Mouse (Mus musculus) telencephalon, adult 2 months (tissue): Measurements from ENCODE around the gene Gm20695.
A peak's percentile ranks its signal among the peaks of the same experiment; 100 is the strongest.

Experiments
- DNase-seq: peaks from one replicate; pipeline ENCODE4 v3.0.0-alpha.2; 2011; ENCODE audit warnings: low read depth, low spot score

Gene Gm20695

DNA sequence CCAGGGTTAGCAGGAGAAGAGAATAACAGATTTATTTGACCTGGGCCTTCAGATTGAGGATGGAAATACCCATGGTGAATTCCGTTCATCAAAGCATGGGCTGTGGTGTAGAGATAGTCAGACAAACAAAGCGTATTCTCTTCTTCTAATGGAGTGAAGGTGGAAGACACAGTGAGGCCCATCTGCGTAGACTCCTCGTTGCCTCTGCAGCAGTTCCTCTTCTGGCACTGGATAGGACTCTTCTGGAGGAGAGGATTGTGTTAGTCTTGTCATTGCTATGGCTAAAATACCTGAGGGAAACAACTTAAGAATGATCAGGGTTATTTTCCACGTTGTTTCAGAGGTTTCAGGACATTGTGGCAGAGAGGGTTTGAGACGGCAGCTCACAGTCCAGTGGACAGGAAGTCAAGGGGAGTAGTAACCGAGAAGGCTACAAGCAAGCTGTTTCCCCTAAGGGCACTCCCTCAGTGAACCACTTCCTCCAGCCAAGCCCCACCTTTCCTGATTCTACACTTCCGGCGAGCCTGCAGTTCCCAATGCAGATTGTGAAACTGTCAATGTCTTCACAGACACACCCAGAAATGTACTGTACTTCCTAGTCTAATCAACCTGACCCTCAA is 10.8 kb downstream of the Gm20695 start:
- DNase-seq = no peak

GRCm38 (mm10) chr16:3896046-3896445 is 11.6 kb downstream of the Gm20695 start:
- DNase-seq = no peak

GRCm38 (mm10) chr16:3896553-3896952 is 12.1 kb downstream of the Gm20695 start:
- no peak for DNase-seq

GRCm38 (mm10) chr16:3907471-3907870 is 23.0 kb downstream of the Gm20695 start:
- no peak for DNase-seq

GRCm38 (mm10) chr16:3908537-3909111 is 24.2 kb downstream of the Gm20695 start, which contains the start of the genes 1700037C18Rik and Cluap1:
Gene 1700037C18Rik, minus strand, starts transcription at chr16:3908689.
Gene Cluap1, plus strand, starts transcription at chr16:3908801.
- DNase-seq = peak; percentile 94

DNA sequence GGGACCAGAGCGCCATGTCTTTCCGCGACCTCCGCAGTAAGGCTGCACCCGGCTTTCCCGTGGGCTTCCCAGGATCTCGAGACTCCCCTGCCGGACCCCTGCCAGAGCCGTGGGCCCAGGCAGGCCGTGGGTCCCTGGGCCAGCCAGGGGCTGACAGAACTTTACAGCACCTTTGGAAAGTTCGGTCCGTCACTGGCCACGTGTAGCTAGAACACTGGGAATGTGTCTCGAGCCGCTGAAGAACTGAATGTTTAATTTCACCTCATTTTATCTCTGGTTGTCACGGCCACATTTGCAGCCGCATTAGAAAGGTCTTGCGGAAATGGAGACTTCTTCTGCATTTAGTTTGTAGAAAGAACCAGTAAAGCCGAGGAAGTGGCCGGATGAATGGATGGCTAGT is 24.7 kb downstream of the Gm20695 start:
- DNase-seq = no peak

GRCm38 (mm10) chr16:3920756-3921155 is 36.3 kb downstream of the Gm20695 start:
- DNase-seq = no peak

- DNase-seq = no peak
Observed at GRCm38 (mm10) chr16:3923515-3923914, 39.1 kb downstream of the Gm20695 start.

DNA sequence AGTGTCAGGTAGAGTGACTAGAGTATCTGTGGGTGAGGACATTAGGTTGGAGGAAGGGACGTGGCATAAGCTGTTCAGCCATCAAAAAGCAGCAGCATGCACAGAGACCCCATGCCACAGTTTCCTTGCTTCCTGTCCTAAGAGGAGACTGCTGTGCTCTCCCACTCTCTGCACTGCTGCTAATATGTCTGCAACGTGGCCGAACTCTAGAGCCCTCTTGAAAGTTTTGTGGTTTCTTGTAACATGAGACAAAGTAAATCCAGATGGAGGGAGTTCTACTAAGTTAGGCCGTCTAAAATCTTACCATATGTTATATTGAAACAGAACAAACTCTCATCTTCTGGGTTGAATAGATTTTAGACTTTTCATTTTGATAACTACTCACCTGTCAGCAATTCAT is 39.5 kb downstream of the Gm20695 start:
- no peak for DNase-seq

DNA sequence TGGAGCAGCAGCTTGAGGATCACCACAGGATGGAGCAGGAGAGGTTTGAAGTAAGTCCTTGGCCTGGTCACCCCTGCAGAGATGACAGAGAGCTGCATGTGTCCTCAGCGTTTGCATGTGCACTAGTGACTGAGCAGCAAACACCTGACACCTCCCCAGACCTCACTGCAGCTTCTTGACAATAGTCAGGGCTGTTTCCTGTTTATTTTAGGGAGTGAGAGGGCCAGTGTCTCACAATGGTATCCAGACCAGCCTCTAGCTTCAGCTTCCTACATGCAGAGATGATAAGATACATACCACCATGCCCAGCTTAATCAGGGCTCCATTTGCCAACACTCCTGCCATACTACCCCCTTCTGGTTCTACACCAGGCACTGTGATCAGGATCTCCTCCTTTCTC is 44.1 kb downstream of the Gm20695 start:
- DNase-seq = no peak

- DNase-seq = peak; percentile 17
Observed at GRCm38 (mm10) chr16:3929151-3929550, 44.7 kb downstream of the Gm20695 start.

GRCm38 (mm10) chr16:3933536-3933935 is 49.1 kb downstream of the Gm20695 start:
- no peak for DNase-seq

DNA sequence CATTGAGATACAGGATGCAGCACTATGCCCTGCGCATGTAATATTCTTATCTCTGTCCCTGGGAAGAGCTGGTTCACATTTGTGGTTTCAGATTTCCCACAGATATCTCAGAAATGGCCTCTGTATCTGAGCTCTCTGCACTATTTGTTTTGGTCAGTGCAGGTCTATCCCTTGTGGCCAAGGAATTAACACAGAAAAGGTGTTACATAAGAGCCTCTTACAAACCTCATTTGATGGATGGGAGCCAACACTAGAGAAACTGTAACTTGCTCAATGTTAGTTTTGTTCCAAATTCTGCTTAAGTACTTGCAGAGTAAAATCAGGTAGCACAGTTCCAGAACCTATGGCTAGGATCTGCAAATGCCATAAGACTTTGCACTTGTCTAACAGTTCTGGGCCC is 49.6 kb downstream of the Gm20695 start:
- DNase-seq = no peak

DNA sequence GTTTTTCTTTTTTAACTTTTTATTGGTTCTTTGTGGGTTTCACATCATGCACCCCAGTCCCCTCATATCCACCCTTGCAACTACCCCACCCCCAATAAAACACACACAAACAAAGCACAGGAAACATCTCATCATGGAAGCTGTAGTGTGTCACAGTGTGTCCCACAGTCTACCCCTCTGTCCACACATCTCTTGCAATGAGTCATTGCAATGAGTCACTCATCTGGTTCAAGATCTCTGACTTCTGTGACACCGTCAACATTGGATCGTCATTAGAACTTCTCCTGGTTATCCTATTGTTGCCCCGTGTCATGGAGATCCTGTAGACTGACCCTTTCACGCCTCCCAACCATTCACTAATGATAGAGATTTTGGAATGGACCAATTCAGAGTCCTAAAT is 50.3 kb downstream of the Gm20695 start:
- DNase-seq = no peak

- DNase-seq = no peak
Observed at GRCm38 (mm10) chr16:3951141-3951540, 66.7 kb downstream of the Gm20695 start.

GRCm38 (mm10) chr16:3956369-3956768 is 71.9 kb downstream of the Gm20695 start:
- DNase-seq = peak; percentile 24

- no peak for DNase-seq
Observed at GRCm38 (mm10) chr16:3959261-3959660, 74.8 kb downstream of the Gm20695 start.

GRCm38 (mm10) chr16:3964990-3965389 is 80.5 kb downstream of the Gm20695 start:
- no peak for DNase-seq

GRCm38 (mm10) chr16:3965534-3965933 is 81.1 kb downstream of the Gm20695 start:
- no peak for DNase-seq
